Mouse (Mus musculus) common myeloid progenitor, adult 5-6 weeks (primary cell): ENCODE measurements at regions not wholly inside any gene's neighbourhood (a gene's known extent, or its start where the extent isn't known, plus 50 kb on each side); places are given as distances from the start of the nearest gene placed in this dataset.
A peak's percentile ranks its signal among the peaks of the same experiment; 100 is the strongest.

Experiments
- ATAC-seq: replicated peaks from 2 replicates; pipeline ENCODE4 v1.8.0; 2016; ENCODE audit warnings: low read depth, mild to moderate bottlenecking, moderate TSS enrichment, inconsistent platforms; ENCODE audit not compliant: poor library complexity, severe bottlenecking

- ATAC-seq, result no peak
Measured at GRCm38 (mm10) chr2:101321286-101321914, 303.1 kb upstream of the Rag2 start.

- no peak for ATAC-seq
Measured at GRCm38 (mm10) chr2:101356709-101357108, 267.8 kb upstream of the Rag2 start.

GRCm38 (mm10) chr2:101364256-101364655, 260.3 kb upstream of the Rag2 start:
- no peak for ATAC-seq

- no peak for ATAC-seq
Measured at GRCm38 (mm10) chr2:101368278-101368677, 256.2 kb upstream of the Rag2 start.

- ATAC-seq, result no peak
Measured at GRCm38 (mm10) chr2:101370991-101371736, 253.4 kb upstream of the Rag2 start.

GRCm38 (mm10) chr2:101371834-101372493, 252.6 kb upstream of the Rag2 start:
- ATAC-seq, result no peak

GRCm38 (mm10) chr2:101380595-101380994, 243.9 kb upstream of the Rag2 start:
- no peak for ATAC-seq

GRCm38 (mm10) chr2:101415002-101415401, 209.5 kb upstream of the Rag2 start:
- ATAC-seq, result no peak

- ATAC-seq, result no peak
Measured at GRCm38 (mm10) chr2:101416702-101417101, 207.8 kb upstream of the Rag2 start.

- ATAC-seq, result no peak
Measured at GRCm38 (mm10) chr2:101433141-101433895, 191.2 kb upstream of the Rag2 start.

- no peak for ATAC-seq
Measured at GRCm38 (mm10) chr2:101440231-101440630, 184.3 kb upstream of the Rag2 start.

- no peak for ATAC-seq
Measured at GRCm38 (mm10) chr2:101441081-101441630, 183.4 kb upstream of the Rag2 start.

- ATAC-seq, result no peak
Measured at GRCm38 (mm10) chr2:101455591-101455990, 168.9 kb upstream of the Rag2 start.

- ATAC-seq, result no peak
Measured at GRCm38 (mm10) chr2:101458959-101459358, 165.6 kb upstream of the Rag2 start.

GRCm38 (mm10) chr2:101462450-101462849, 162.1 kb upstream of the Rag2 start:
- ATAC-seq, result no peak

GRCm38 (mm10) chr2:101464291-101465140, 160.0 kb upstream of the Rag2 start:
- no peak for ATAC-seq

- ATAC-seq, result no peak
Measured at GRCm38 (mm10) chr2:101470569-101471100, 153.9 kb upstream of the Rag2 start.

- ATAC-seq, result peak; percentile 100
Measured at GRCm38 (mm10) chr2:101472449-101473115, 151.9 kb upstream of the Rag2 start.

- ATAC-seq, result no peak
Measured at GRCm38 (mm10) chr2:101473116-101473485, 151.4 kb upstream of the Rag2 start.
